Mouse (Mus musculus) spleen, adult 2 months (tissue): ENCODE measurements around the gene Myh7.

ENCODE experiments used
- CTCF ChIP-seq: fragments of 200-500 bp; IDR thresholded peaks from 2 replicates; pipeline ENCODE4 v1.5.1; 2011; ENCODE audit warnings: mild to moderate bottlenecking, inconsistent platforms; ENCODE audit not compliant: insufficient read depth, insufficient read length, insufficient replicate concordance; ENCODE audit errors: extremely low read depth
- POLR2A ChIP-seq: fragments of 200-500 bp; IDR thresholded peaks from 2 replicates; pipeline ENCODE4 v1.6.1; 2011; ENCODE audit warnings: low read depth, low read length, inconsistent platforms

- TF ChIP-seq POLR2A (no peak), CTCF (no peak)
Measured at GRCm38 (mm10) chr14:55001446-55001845, 7.0 kb upstream of the Myh7 start.
